Mouse (Mus musculus) E14TG2a.4 (cell line): Measurements from ENCODE around the gene Ncoa3.

Source experiments
- CTCF ChIP-seq: conservative IDR thresholded peaks from 2 replicates; pipeline ENCODE4 v1.5.1; 2014; ENCODE audit warnings: low read length
- NANOG ChIP-seq: IDR thresholded peaks from 2 replicates; pipeline ENCODE4 v1.6.1; 2014; ENCODE audit warnings: borderline replicate concordance, low read length, mixed read lengths
- POU5F1 ChIP-seq: IDR thresholded peaks from 2 replicates; pipeline ENCODE4 v1.6.1; 2014; ENCODE audit warnings: low read length, borderline replicate concordance

GRCm38 (mm10) chr2:166116704-166117103 is 124.3 kb downstream of the Ncoa3 start:
- TF ChIP-seq CTCF = no peak
- TF ChIP-seq NANOG = no peak
- no peak for TF ChIP-seq POU5F1
